9 mouse cellular contexts compared by ENCODE assay signal in the genomic region with DNA sequence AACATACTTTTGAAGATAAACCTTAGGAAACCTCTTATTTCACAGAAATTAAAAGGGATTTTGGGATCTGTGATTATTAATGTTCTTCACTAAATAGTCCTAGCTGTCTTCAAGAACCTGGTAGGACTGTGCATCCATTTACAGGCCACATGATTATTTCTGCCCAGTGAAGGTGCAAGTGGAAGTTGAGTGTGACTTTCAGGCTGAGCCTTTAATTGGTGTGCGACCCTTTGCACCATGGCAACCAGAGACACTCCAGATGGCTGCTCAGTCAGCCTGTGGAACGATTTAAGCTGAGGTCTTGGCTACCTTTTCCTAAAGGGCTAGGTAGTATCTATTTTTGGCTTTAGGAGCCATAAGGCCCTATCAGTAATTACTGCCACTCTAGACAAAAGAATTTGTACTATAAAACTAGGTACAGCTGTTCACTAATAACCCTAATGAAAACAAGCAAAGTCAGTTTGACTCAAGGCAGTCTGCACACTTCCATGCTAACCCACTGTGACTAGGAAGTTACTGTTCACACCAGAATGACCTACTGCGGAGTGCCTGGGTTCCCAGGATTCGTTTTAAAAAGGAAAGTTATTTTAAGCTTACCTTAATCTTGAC. TPM values are rescaled to one million over a fixed set of nuclear protein-coding genes. Genes with fewer than 3 reads are reported as not detected.
DNase-seq lines count a peak whose midpoint lies in the region; ATAC-seq and TF ChIP-seq lines count a peak whose summit lies in the region.
"Had no signal": no experiment of that assay in that cellular context is flagged by ENCODE, and none has a peak within 500 bp of the region (broad histone marks: within the 10 kb centered on the region; RNA-seq: fewer than 3 reads in every experiment).

No protein-coding gene starts in this region.

- H3K9me3 ChIP-seq in heart, embryonic 11.5 days (replicated peaks; ENCODE audit: control insufficient read depth, low read length) = no peaks in the 10 kb centered on the region
- H3K9me3 ChIP-seq in midbrain, embryonic 12.5 days = no peaks in the 10 kb centered on the region
- no peaks in the 10 kb centered on the region for H3K9me3 ChIP-seq in midbrain, embryonic 16.5 days (replicated peaks; ENCODE audit: control insufficient read depth, low read length, poor library complexity, severe bottlenecking)
- no peaks in the 10 kb centered on the region for H3K9me3 ChIP-seq in heart, postnatal 0 days (replicated peaks; ENCODE audit: control insufficient read depth, low read length)

- no peak overlapping the region for H3K27ac ChIP-seq in heart, embryonic 11.5 days (ENCODE audit: low read depth, low read length)
- H3K27ac ChIP-seq in midbrain, embryonic 12.5 days (replicated peaks) = no peak overlapping the region
- no peak overlapping the region for H3K27ac ChIP-seq in midbrain, embryonic 16.5 days (ENCODE audit: low read length)
- H3K27ac ChIP-seq in heart, postnatal 0 days (ENCODE audit: low read depth) = no peak overlapping the region

- TF ChIP-seq CTCF in heart, postnatal 0 days (IDR thresholded peaks at IDR 0.05; ENCODE audit: low read depth) = no peak

- H3K36me3 ChIP-seq in heart, embryonic 11.5 days (ENCODE audit: control insufficient read depth, insufficient read depth, low read length) = peaks cover 45% of the 10 kb centered on the region
- peaks cover 61% of the 10 kb centered on the region for H3K36me3 ChIP-seq in midbrain, embryonic 12.5 days
- peaks cover 29% of the 10 kb centered on the region for H3K36me3 ChIP-seq in midbrain, embryonic 16.5 days (ENCODE audit: control insufficient read depth, insufficient read depth, low read length)
- peaks cover 54% of the 10 kb centered on the region for H3K36me3 ChIP-seq in heart, postnatal 0 days (replicated peaks; ENCODE audit: control insufficient read depth, insufficient read depth, low read length)

- H3K4me3 ChIP-seq in heart, embryonic 11.5 days (ENCODE audit: low read depth, low read length) = no peak overlapping the region
- no peak overlapping the region for H3K4me3 ChIP-seq in midbrain, embryonic 12.5 days
- no peak overlapping the region for H3K4me3 ChIP-seq in midbrain, embryonic 16.5 days (ENCODE audit: low read depth, low read length)
- no peak overlapping the region for H3K4me3 ChIP-seq in heart, postnatal 0 days (ENCODE audit: low read depth, low read length)

- no peak for ATAC-seq in heart, embryonic 11.5 days (replicated peaks; ENCODE audit: insufficient number of reproducible peaks, low FRiP score, low TSS enrichment)
- ATAC-seq in midbrain, embryonic 12.5 days (ENCODE audit: low FRiP score, low read depth) = no peak
- ATAC-seq in midbrain, embryonic 16.5 days = no peak
- ATAC-seq in heart, postnatal 0 days (ENCODE audit: insufficient read depth, low read depth) = no peak
- no peak for ATAC-seq in cerebellum, adult (ENCODE audit: insufficient number of reproducible peaks, low FRiP score, low TSS enrichment)

- no peak for DNase-seq in heart, postnatal 25 days (ENCODE audit: low spot score)
- DNase-seq in heart, postnatal 0 days (ENCODE audit: low spot score) = peak; percentile 14
- DNase-seq in retina, postnatal 1 day = peak; percentile 72
- DNase-seq in spleen, postnatal 36 days (ENCODE audit: low spot score in 2 of 2) = no peak
- DNase-seq: spleen, adult 18-20 months had no signal

- H3K4me1 ChIP-seq in heart, embryonic 11.5 days (ENCODE audit: control insufficient read depth, insufficient read depth, low read length) = peaks cover 44% of the 10 kb centered on the region
- H3K4me1 ChIP-seq in midbrain, embryonic 12.5 days = peaks cover 53% of the 10 kb centered on the region
- peaks cover 49% of the 10 kb centered on the region for H3K4me1 ChIP-seq in midbrain, embryonic 16.5 days (ENCODE audit: control insufficient read depth, insufficient read depth, low read length)
- peaks cover 37% of the 10 kb centered on the region for H3K4me1 ChIP-seq in heart, postnatal 0 days (ENCODE audit: control insufficient read depth, insufficient read depth)

- H3K27me3 ChIP-seq in heart, embryonic 11.5 days (ENCODE audit: control insufficient read depth, insufficient read depth, low read length) = no peaks in the 10 kb centered on the region
- H3K27me3 ChIP-seq in midbrain, embryonic 12.5 days = no peaks in the 10 kb centered on the region
- H3K27me3 ChIP-seq in midbrain, embryonic 16.5 days (ENCODE audit: control insufficient read depth, insufficient read depth, low read depth, low read length) = no peaks in the 10 kb centered on the region
- no peaks in the 10 kb centered on the region for H3K27me3 ChIP-seq in heart, postnatal 0 days (ENCODE audit: control insufficient read depth, insufficient read depth, low read length)

- no peak for TF ChIP-seq EP300 in heart, postnatal 0 days (IDR thresholded peaks at IDR 0.05; ENCODE audit: low read depth)

- intact Hi-C loops in heart, postnatal 25 days (cut with DNase I) = loop anchor here (10.0 kb wide), 1 partner anchor 368 kb away; no protein-coding TSS in a partner anchor

- H3K9ac ChIP-seq in heart, embryonic 11.5 days (ENCODE audit: low read depth, low read length) = peak overlapping the region; percentile 49; the same call in 1 of the 2 replicates
- no peak overlapping the region for H3K9ac ChIP-seq in midbrain, embryonic 12.5 days (replicated peaks)
- no peak overlapping the region for H3K9ac ChIP-seq in midbrain, embryonic 16.5 days (ENCODE audit: low read depth, low read length)
- H3K9ac ChIP-seq in heart, postnatal 0 days (replicated peaks; ENCODE audit: low read depth, low read length) = no peak overlapping the region

- WGBS in heart, embryonic 11.5 days (ENCODE audit: insufficient replicate concordance) = 41% methylated on average over 4 of the region's 4 CpGs
- 50% methylated on average over 4 of the region's 4 CpGs for WGBS in midbrain, embryonic 12.5 days
- WGBS in midbrain, embryonic 16.5 days = 53% methylated on average over 4 of the region's 4 CpGs
- 17% methylated on average over 4 of the region's 4 CpGs for WGBS in heart, postnatal 0 days

- peak overlapping the region; percentile 80 for H3K4me2 ChIP-seq in heart, embryonic 11.5 days
- peak overlapping the region; percentile 67 for H3K4me2 ChIP-seq in midbrain, embryonic 12.5 days (replicated peaks)
- H3K4me2 ChIP-seq in midbrain, embryonic 16.5 days (ENCODE audit: low read length) = no peak overlapping the region
- H3K4me2 ChIP-seq in heart, postnatal 0 days (ENCODE audit: low read depth, low read length) = peak overlapping the region; percentile 78; the same call in 1 of the 2 replicates

RNA-seq across cellular contexts. Expression of gene Hsp90b1, which starts 2.9 kb away (rescaled TPM):
- polyA plus RNA-seq in heart, embryonic 11.5 days (2014; fragmentation: Nextera tagmentation; extraction: Ambion mirVana) = 488 and 548 TPM in 2 replicates
- total RNA-seq in heart, postnatal 25 days (2021) = 100 to 1,000 TPM; 341 to 452 TPM
- 452 and 458 TPM in 2 replicates for polyA plus RNA-seq in midbrain, embryonic 12.5 days (2016; fragmentation: Nextera tagmentation; extraction: Ambion mirVana)
- polyA plus RNA-seq in midbrain, embryonic 16.5 days (2015; fragmentation: Nextera tagmentation; extraction: Ambion mirVana) = 286 and 330 TPM in 2 replicates
- total RNA-seq in heart, postnatal 0 days (2014; rRNA removed; ENCODE audit: low replicate concordance) = 99.3 and 144 TPM in 2 replicates
- 175 and 207 TPM in 2 replicates for polyA plus RNA-seq in heart, postnatal 0 days (2015; fragmentation: Nextera tagmentation; extraction: Ambion mirVana)

RNA-seq across cellular contexts. Expression of gene Ttc41, which starts 3.2 kb away (rescaled TPM):
- polyA plus RNA-seq in heart, embryonic 11.5 days (2014; fragmentation: Nextera tagmentation; extraction: Ambion mirVana) = 1.6 and 2.7 TPM in 2 replicates
- total RNA-seq in heart, postnatal 25 days (2021) = 1 to 10 TPM; 1.4 to 2.0 TPM
- 3.0 and 3.5 TPM in 2 replicates for polyA plus RNA-seq in midbrain, embryonic 12.5 days (2016; fragmentation: Nextera tagmentation; extraction: Ambion mirVana)
- polyA plus RNA-seq in midbrain, embryonic 16.5 days (2015; fragmentation: Nextera tagmentation; extraction: Ambion mirVana) = 2.5 and 2.8 TPM in 2 replicates
- 1.1 and 4.5 TPM in 2 replicates for total RNA-seq in heart, postnatal 0 days (2014; rRNA removed; ENCODE audit: low replicate concordance)
- 1.2 TPM in 2 replicates for polyA plus RNA-seq in heart, postnatal 0 days (2015; fragmentation: Nextera tagmentation; extraction: Ambion mirVana)

Comparison
In these comparisons a context has a peak if more than half of its experiments do, and no peak if none do; other contexts are left out.
1. DNase-seq: peak in heart, postnatal 0 days (single experiment) and retina, postnatal 1 day (single experiment); none in heart, postnatal 25 days (single experiment) and spleen, postnatal 36 days (0 of 2).